Comparison of ENCODE assay signal across 24 mouse cellular contexts in genomic region chr15:101925041-101925440, GRCm38 (mm10). TPM values are rescaled to one million over a fixed set of nuclear protein-coding genes. Genes with fewer than 3 reads are reported as not detected.
"Had no signal": no experiment of that assay in that cellular context is flagged by ENCODE, and none has a peak within 500 bp of the region (broad histone marks: within the 10 kb centered on the region; RNA-seq: fewer than 3 reads in every experiment).

No protein-coding gene starts in this region.

- H3K4me3 ChIP-seq: neural tube, embryonic 12.5 days; neural tube, embryonic 13.5 days; neural tube, embryonic 15.5 days; stomach, embryonic 15.5 days had no signal

- H3K9me3 ChIP-seq: neural tube, embryonic 12.5 days; neural tube, embryonic 13.5 days; neural tube, embryonic 15.5 days; stomach, embryonic 15.5 days had no signal

- H3K9ac ChIP-seq: neural tube, embryonic 12.5 days; neural tube, embryonic 13.5 days; neural tube, embryonic 15.5 days; stomach, embryonic 15.5 days had no signal

- H3K4me2 ChIP-seq: neural tube, embryonic 12.5 days; neural tube, embryonic 13.5 days; neural tube, embryonic 15.5 days; stomach, embryonic 15.5 days had no signal

- H3K27ac ChIP-seq: neural tube, embryonic 12.5 days; neural tube, embryonic 13.5 days; neural tube, embryonic 15.5 days; stomach, embryonic 15.5 days; stomach, postnatal 0 days had no signal

- DNase-seq: retina, postnatal 1 day; right cerebral cortex, adult 18-20 months; right cerebral cortex, postnatal 14 days; right cerebral cortex, postnatal 25 days; right cerebral cortex, postnatal 4 days; spleen, adult 18-20 months; thymus, adult 18-20 months; thymus, adult 2 months; thymus, postnatal 14 days; thymus, postnatal 25 days; thymus, postnatal 36 days; thymus, postnatal 4 days had no signal

- H3K36me3 ChIP-seq: neural tube, embryonic 12.5 days; neural tube, embryonic 13.5 days; neural tube, embryonic 15.5 days; stomach, embryonic 15.5 days had no signal

- H3K27me3 ChIP-seq: stomach, embryonic 15.5 days had no signal

RNA-seq across cellular contexts. Expression of gene Krt4, which starts 0.5 kb away (rescaled TPM):
- polyA plus RNA-seq: neural tube, embryonic 12.5 days; spleen, adult 2 months; testis, adult 2 months had no signal

RNA-seq across cellular contexts. Expression of gene Krt79, which starts 15.1 kb away (rescaled TPM):
- total RNA-seq: neutrophil, adult 5-6 weeks had no signal
- polyA plus RNA-seq: spleen, adult 2 months had no signal

RNA-seq across cellular contexts. Expression of gene Krt78, which starts 29.0 kb away (rescaled TPM):
- total RNA-seq: neutrophil, adult 5-6 weeks had no signal
- polyA plus RNA-seq: neural tube, embryonic 12.5 days; neural tube, embryonic 13.5 days; neural tube, embryonic 14.5 days; spleen, adult 2 months had no signal

RNA-seq across cellular contexts. Expression of gene Krt76, which starts 32.3 kb away (rescaled TPM):
- total RNA-seq: neutrophil, adult 5-6 weeks had no signal
- polyA plus RNA-seq: neural tube, embryonic 12.5 days; neural tube, embryonic 13.5 days; neural tube, embryonic 14.5 days; neural tube, embryonic 15.5 days; small intestine, adult 2 months; spleen, adult 2 months; stomach, embryonic 14.5 days; stomach, embryonic 15.5 days; stomach, embryonic 16.5 days had no signal

RNA-seq across cellular contexts. Expression of gene Krt77, which starts 55.5 kb away (rescaled TPM):
- total RNA-seq: neutrophil, adult 5-6 weeks had no signal
- polyA plus RNA-seq: neural tube, embryonic 12.5 days; small intestine, adult 2 months; spleen, adult 2 months had no signal
